Mouse (Mus musculus): ENCODE results near the gene Gm9857.

The Gm9857 gene

DNA sequence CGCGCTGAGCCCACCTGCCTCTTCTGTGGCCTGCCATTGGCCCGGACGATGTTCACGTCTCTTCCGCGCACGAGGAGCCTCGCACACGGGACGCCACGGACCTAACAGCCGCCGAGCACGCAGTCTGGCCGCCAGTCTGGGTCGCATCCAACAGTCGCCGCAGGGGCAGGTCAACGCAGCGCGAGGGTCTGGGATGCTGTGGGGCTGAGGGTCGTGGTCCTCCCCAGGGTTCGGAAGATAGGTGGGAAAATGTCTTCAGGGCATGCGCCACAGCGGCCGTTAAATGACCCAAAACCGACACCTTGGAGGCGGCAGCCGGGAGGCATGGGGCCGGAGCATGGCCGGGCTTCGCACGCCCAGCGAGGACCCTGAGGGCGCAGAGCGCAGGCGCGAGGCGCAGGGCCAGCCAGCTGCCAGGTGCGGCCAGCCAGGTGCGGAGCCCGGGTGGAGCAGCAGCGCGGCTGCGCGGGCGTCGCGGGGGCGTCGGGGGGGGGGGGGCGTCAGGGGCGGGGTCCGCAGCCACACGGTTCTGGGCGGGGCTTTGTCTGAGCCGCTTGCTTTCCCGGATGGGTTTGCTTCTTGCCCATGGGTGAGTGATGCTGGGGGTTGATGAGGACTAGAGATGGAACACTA lies at the start of gene Gm9857:
Gm9857 (minus strand) TSS at position 445 of the 633 bp plus-strand sequence.
- no peak for DNase-seq (ENCODE audit: low spot score)

DNA sequence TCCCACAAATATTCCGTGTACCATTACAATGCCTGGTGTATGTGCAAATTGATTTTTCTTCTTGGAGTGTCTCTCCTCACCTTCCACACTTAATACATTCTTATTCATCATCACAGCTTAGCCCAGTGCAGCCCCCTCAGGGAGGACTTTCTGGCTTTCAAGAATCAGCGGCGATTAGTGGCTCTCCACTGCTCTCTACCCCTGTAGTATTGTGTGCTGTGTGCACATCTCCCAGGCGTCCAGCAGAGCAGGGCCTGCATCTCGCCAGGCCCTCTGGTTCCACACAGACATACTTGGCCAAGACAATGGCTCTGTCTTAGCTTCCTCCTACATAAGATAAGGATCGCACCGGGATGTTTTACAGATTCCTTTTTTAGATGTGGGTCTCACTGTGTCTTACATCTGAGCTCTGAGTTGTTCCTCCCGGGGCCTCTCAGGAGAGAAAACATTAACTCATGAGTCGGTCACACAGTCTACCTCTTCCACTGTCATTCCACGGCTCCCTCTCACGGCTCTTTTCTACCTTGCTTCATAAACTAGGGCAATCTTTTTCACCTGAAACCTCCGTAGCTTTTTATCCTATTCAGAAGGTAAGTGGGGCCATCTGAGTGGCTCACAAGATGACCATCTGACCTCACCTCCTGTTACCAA lies 46.9 kb upstream of the Gm9857 start:
- no peak for DNase-seq (ENCODE audit: low spot score)

DNA sequence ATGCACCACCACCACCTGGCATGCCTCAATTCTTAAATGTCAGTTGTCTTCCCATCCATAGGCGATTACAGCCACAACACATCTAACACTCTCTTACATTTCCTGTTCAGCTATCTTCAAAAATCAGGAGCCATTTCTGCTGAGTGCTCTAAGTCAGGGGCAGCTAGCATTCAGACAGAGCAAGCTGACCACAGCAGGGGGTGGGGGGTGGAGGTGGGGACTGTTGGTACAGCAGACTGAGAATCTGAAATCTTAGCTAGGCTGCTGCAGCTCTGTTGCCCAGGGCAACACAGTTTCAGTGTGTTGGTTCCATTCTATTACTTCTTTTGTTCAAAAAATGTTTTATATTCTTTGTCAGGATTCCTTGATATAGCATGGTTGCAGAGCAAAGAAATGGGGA lies 46.3 kb upstream of the Gm9857 start:
- DNase-seq (ENCODE audit: low spot score) = no peak

DNA sequence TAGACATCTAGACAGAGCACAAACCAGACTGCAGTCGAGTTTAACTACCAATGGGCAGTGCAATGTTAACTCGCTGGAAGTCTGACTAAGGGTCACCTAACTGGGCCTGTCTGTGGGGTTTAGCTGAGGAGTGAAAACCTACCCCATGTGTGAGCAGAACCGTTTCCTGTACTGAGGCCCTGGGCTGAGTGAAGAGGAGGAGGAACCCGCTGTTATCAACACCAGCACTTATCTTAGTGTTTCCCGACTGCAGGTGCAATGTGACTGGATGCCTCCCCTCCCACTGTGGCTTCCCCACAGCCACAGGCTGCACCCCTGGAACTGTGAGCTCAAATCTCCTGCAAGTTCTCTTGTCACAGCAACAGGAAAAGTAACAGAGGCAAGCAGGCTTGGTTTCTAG lies 43.7 kb upstream of the Gm9857 start:
- DNase-seq (ENCODE audit: low spot score) = peak; percentile 34

DNA sequence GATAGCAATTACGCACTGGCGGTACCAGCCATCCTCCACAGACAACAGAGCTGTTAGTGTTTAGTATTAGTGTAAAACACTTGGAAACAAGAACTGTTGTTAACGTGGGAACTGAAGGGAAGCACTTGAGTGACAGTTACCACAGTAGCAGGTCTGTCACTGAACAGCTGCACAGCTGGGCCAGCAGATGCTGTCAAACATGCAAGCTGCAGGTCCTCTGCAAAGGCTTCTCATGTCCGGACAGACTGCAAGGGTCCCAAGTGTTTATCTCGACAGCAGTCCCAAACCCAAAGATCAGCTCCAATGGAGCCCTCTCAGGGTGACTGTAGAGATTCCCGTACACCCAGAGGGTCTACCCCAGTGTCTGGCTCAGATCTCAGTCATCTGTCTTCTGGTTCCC lies 41.7 kb upstream of the Gm9857 start:
- DNase-seq (ENCODE audit: low spot score) = no peak

DNA sequence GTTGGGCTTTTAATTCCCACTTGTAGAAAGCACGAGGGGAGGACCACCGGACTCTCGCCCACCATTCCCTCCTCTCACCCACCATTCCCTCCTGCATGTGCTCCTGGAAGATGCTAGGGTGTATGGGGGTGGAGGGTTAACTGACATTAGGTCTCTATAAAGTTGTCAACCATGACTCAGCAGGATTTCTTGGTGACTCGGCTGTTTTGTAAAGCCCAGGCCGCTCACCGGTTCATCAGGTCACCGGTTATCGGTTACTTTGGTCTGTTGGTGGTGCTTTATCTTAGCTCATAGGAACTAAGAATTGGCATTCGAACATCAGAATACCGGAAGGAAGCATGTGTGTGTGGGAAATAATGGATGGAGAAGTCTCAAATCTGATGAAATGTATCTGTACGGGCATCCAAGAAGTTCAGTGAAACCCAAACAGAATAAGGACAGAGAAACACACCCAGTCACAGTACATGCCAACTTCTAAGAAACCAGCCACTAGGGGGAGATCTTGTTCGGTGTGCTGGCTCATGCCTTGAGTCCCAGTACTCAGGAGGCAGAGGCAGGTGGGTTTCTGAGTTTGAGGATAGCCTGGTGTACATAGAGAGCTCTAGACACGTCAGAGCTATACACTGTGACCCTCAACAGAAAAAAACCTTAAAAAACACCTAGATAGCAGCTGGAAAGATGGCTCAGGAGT lies 37.2 kb upstream of the Gm9857 start:
- DNase-seq (ENCODE audit: low spot score) = peak; percentile 40

DNA sequence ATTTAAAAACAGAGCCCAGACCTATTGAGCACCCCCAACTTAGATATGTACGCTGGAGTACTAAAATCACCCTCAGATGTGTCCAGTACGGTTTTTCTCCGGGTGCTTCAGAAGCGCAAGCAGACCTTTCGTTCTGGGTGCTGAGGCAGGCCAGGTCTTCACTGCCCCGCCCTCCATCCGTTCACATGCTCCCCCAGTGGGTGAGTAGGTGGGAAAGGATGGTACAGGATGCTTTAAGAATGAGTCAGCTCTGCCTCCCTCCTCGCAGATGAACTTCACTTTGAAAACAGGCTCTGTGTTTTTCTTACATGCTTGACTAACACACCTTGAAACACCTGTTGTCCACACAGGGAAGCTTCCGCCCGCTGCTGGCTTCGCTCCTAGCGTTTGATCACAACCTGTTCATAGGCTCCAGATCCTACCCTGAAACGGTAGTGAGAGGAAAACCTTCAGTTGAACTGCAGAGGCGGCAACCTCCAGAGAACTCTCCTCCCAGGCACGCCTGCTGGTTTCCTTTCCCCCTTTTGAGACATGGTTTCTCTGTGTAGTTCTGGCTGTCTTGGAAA lies 34.8 kb upstream of the Gm9857 start:
- no peak for DNase-seq (ENCODE audit: low spot score)

DNA sequence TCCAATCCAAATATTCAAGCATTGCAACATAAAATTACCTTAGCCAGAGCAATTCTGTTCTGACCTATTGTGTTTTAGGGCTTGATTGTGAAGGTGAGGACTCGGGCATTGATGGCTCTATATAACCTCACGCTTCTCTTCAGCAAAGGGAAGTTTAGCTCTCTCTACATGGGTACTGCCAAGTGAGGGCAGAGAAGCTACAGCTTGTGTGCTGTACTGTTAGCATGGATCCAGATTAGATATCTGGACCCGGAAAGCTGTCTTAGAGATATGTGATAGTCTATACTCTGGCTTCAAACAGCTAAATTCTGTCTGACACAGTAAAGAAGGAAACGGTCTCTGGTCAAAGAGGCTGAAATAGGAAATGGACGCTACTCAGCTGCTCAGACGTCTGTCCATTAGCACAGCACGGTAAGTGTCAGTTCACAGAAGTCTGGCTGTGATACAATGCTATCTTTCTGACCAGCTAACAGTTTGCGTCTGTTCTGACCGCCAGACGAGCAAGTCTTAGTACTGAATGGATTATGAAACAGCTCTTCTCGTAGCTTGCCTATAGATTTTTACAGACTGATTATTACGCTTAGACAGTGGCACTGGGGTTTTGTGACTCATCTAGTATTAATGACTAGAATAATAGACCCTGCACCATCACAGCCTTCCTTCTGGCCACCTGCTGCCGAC lies 33.9 kb upstream of the Gm9857 start:
- no peak for DNase-seq (ENCODE audit: low spot score)

DNA sequence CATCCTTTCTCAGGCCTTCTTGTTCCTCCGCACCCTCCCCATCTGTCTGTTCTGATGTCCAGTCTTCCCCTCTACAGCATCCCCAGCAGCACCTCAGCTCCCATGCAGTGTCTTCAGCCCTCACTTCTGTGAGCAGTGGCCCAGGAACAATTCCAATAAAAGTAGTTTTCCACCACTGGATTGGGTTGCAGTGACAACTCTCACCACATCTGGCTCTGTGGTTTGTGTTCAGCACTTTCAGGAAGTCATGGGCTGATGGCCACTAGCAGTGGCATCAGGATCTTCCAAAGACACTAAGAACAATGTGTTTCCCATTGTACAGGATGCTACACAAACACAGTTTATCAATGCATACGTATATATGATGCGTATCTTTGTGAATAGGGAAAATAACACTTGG lies 25.8 kb upstream of the Gm9857 start:
- no peak for DNase-seq (ENCODE audit: low spot score)

DNA sequence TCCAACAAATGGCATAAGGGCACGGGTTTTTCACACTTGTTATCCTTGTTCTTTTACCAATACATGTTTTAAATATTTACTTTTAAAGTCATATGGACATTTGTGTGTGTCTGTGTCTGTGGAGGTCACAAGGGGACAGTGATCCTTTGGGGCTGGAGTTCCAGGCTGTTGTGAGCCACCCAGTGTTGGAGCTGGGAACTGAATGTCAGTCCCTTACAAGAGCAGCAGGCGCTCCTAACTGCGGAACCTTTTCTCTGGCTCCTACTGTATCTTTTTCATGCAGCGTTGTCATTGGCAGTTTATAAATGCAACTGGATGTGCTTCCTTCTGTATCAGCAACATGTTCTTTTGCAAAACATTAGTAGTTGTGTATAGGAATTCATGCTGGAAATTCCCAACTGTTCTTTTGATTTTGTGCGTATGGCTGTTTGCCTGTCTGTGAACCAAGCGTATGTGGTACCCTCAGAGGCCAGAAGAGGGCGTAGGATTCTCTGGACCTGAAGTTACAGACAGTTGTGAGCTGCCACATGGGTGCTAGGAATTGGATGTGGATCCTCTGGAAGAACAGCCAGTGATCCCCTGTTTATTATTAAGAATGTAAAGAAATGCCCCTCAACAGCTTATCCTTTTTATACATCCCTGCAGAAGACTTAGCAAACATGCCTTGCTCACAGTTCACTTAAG lies 24.3 kb upstream of the Gm9857 start:
- no peak for DNase-seq (ENCODE audit: low spot score)

DNA sequence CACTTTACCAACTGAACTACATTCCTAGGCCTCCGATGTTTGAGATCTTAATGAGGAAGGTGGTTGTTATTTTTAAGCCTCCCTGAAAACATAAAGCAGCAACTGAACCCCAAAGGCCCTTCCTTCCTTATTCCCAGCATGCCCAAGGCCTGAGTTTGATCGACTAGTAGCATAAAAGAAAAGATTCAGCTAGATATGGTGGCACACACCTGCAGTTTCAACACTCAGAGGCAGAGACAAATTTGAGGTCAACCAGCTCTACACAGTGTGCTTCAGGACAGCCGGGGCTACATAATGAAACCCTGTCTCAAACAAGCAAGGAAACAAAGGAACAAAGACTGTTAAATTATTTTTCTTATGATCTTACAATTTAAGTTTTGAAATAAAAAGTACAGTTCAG lies 23.5 kb upstream of the Gm9857 start:
- DNase-seq (ENCODE audit: low spot score) = no peak

DNA sequence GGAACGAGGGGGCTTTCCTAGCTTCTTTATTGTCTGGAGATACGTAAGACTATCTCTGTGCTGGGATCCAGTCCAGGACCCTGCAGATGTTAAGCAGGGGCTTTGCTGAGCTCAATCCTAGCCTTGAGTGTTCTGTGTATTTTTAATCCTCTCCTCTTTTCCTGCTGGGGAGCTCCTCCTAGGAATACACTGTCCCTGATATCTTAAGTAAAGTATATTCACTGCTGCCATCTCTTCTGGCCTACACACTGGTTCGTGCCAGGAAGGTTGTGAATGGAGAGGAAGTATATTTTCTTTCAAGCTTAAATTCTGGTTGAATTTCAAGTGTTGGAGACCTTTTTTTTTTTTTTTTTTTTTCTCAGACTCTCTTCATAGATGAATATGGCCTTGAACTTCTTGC lies 23.0 kb upstream of the Gm9857 start:
- no peak for DNase-seq (ENCODE audit: low spot score)

DNA sequence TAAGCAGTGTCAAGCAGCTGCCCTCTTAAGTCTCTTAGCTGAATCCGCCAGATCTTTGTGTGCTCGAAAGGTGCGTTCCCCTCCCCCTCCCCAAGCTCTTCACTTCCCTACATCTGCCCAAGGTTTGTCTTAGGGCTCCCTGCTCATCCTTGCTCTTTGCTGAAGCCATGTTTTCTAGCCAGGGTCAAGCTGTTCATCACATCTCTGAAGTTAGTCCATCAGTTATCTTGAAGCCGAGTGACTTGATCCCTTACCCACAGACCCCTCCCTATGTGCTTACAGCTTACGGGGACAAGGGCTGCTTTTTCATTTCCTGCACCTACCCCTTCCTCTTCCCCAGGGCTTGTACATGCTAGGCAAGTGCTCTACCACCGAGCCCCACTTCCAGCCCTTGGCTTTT lies 21.4 kb upstream of the Gm9857 start:
- no peak for DNase-seq (ENCODE audit: low spot score)

DNA sequence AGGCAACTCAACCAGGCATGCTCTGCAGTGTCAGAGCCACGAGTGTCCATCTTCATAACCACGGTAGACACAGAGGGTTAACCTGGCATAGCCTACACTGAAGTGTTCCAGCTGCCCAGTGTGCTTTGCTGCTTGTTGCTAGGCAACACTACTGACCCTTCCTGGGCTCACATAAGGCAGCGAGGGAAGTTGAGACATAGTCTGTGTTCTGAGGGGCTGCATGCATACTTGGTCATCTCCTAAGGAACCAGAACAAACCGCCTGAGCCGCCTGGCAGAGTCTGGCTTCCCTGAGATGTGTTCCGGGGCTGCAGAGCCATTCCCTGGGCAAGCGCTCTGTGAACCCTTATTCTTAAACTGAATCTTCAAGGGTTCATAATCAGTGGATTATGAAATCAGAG lies 21.0 kb upstream of the Gm9857 start:
- DNase-seq (ENCODE audit: low spot score) = no peak

DNA sequence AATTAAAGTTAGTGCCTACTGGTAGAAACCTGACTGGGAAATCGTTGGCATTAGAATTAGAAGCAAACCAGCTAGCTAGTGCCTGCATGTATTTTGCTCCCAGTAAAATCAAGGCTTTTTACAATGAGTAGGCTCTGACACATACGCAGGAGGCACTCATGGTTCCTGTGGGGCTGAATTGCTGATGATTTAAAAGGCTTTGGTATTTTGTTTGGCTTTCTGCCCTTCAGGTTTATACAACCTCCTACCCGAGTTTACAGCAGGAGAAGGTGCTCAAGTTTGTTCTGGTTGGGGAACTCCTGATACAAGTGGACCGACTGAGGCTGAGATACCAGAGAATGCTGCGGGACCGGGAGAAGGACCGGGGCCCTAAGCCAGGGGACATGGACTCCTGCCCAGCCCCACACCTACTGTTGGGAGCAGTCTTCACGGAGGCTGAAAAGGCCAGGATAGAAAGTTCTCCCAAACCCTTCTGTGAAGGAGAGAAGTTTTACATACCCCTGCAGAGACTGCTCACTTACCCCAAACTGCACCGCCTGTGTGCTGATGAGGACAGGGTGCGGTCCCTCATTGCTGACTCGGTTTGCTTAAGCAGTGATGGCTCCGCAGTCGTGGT lies 19.5 kb upstream of the Gm9857 start:
- DNase-seq (ENCODE audit: low spot score) = no peak

DNA sequence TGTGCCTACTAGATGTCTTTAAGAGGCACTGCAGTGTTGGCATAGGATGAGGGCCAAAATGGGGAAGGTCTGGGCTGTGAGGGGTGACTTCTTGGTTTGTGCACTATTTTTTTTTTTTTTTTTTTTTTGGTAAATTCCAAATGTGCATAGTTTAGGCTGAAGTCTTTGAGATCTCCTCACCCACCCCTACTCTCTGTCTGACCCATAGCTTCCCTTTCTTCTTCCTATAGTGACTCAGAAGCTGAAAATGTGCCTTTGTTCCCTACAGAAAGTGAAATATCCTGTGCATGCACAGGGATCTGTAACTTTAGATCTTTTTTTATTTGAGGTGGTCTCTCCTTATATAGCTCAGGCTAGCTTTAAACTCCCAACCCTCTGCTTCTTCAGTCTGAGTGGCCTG lies 17.7 kb upstream of the Gm9857 start:
- DNase-seq (ENCODE audit: low spot score) = no peak

DNA sequence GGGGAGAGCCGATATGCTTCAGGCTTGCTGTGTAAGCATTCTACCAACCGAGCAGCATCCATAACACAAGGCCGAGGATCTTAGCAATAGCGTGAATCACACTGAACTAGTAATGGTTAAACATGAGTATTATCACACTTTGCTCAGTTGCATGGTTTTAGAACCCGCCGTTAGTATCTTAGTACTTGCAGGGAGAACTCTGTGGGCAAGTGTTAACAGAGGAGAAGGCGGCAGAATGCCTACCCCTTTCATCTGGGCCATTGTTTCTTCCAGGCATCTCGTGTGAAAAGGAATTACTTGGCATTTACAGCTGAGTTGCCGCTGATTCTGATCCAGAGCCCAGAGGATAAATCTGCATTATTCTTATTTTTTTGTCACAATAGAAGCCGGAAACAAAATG lies 751 bp upstream of the Gm9857 start:
- no peak for DNase-seq (ENCODE audit: low spot score)

DNA sequence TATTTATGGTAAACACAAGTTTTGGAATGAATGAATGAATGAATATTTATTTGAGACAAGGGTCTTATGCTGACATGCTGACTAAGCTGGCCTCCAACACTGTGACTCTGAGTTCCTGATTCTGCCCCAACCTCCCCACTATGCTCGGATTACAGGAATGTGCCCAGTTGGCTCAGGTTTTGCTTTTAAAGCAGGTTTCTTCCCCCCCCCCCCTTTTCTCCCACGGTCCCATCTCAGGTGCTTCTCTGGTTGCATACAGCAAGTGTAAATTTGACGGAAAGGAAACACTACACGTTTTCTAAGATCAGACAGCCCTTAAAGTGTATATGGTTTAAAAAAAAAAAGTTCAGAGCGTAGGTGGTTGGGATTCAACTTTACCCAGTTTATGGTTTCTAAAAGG lies 672 bp downstream of the Gm9857 start, which contains the start of gene Henmt1:
Henmt1 (plus strand) TSS at position 301 of the 400 bp plus-strand sequence.
- no peak for DNase-seq (ENCODE audit: low spot score)

DNA sequence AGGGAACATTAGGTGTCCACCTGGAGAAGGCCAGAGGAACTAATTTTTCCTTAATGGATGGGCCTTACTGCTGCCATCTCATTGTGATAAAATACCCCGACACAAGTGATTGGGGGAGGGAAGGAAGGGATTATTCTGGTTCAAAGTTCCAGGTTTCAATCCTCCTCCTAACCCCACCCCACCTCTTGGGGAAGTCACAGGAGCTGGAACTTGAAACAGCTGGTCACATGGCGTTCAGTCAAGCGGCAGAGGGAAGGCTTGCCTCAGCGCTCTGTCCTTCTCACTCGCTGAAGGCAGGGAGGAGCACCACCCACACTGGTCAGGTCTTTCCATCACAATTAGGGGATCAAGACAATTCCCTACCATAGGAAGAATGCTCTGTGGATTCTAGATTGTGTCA lies 1.6 kb downstream of the Gm9857 start:
- no peak for DNase-seq (ENCODE audit: low spot score)

DNA sequence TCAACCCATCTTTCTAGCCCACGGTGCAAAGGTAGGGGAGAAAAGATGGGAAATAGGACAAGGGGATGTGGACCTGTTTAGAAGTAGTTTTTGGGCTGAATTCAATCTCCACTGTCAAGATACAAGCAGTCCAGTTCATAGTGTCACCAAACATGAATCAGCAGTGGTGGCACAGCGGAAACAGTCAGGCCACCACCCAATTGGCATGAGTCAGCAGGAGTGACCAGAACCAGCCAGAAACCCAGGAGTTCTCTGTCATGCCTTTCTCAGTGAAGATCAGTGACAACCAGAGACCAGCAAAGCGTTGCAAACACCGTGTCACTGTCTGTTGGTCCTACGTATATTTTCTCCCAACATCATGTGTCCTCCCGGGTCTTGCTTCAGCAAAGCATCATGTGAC lies 6.7 kb downstream of the Gm9857 start:
- DNase-seq (ENCODE audit: low spot score) = no peak

DNA sequence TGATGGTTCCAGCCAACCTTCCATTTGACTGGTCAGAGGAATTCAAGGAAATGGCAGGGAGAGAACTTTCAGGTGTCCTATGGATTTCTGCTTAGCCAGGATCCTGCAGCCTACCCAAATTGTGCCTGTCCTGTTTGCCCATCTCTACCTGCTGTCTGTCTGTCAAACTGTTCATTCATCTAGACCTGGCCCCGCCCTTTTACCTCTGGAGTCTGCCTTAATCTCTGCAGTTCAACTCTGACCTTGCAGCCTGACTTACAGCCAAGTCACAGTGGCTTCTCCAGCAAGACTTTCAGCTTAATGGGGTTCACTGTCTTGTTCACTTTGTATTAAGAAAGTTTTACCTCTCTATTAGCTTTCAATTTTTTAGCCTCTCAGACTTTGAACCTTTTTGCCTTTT lies 13.9 kb downstream of the Gm9857 start:
- DNase-seq (ENCODE audit: low spot score) = no peak

DNA sequence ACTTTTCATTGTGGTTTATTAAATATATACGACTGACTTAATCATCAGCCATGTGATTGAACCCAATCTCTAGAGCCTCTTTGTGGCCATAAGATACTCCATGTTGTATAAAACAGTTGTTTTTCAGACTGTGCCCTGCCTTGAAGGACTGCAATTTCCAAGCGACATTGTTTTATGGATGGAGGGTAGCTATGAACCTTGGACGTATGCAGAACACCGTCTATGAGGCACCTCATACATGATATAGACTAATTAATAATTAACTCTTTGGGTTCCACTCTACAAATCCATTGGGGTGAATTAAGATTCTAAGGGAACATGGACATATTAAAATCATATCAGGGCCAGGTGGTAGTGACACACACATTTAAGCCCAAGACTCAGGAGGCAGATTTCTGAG lies 14.6 kb downstream of the Gm9857 start:
- DNase-seq (ENCODE audit: low spot score) = no peak
